Mouse (Mus musculus) limb, embryonic 14.5 days (tissue): Measurements from ENCODE around the gene Acadvl. TPM values are rescaled to one million over a fixed set of nuclear protein-coding genes. Genes with fewer than 3 reads are reported as not detected.

Experiments used
- ATAC-seq: fragments of 200-750 bp; cut with Nextera tagmentation; 2 replicates; pipeline ENCODE4 v1.8.0; 2017; ENCODE audit warnings: low read depth, moderate number of reproducible peaks, moderate TSS enrichment; ENCODE audit not compliant: low FRiP score
- DNase-seq: peaks from one replicate; pipeline ENCODE4 v3.0.0-alpha.2; 2015; ENCODE audit warnings: low spot score
- H3K27ac ChIP-seq: fragments of 300-500 bp; sonication (generic); replicated peaks from 2 replicates; pipeline ENCODE4 v1.5.1; 2014; ENCODE audit warnings: low read depth, mild to moderate bottlenecking, low read length, moderate library complexity, mixed read lengths
- H3K27me3 ChIP-seq: fragments of 300-500 bp; sonication (generic); 2 replicates; pipeline ENCODE4 v1.6.1; 2014; ENCODE audit warnings: low read length, mixed read lengths; ENCODE audit not compliant: control insufficient read depth, insufficient read depth
- H3K36me3 ChIP-seq: fragments of 300-500 bp; sonication (generic); 2 replicates; pipeline ENCODE4 v1.6.1; 2014; ENCODE audit warnings: mild to moderate bottlenecking, low read length, moderate library complexity, mixed read lengths; ENCODE audit not compliant: control insufficient read depth, insufficient read depth
- H3K4me1 ChIP-seq: fragments of 300-500 bp; sonication (generic); 2 replicates; pipeline ENCODE4 v1.6.1; 2014; ENCODE audit warnings: antibody characterized with exemption, low read length, mixed read lengths; ENCODE audit not compliant: control insufficient read depth, insufficient read depth
- H3K4me2 ChIP-seq: fragments of 300-500 bp; sonication (generic); replicated peaks from 2 replicates; pipeline ENCODE4 v1.6.1; 2014; ENCODE audit warnings: low read depth, mild to moderate bottlenecking, low read length, moderate library complexity; ENCODE audit not compliant: severe bottlenecking
- H3K4me3 ChIP-seq: fragments of 300-500 bp; sonication (generic); replicated peaks from 2 replicates; pipeline ENCODE4 v1.5.1; 2014; ENCODE audit warnings: low read length
- H3K9ac ChIP-seq: fragments of 300-500 bp; sonication (generic); 2 replicates; pipeline ENCODE4 v1.6.1; 2014; ENCODE audit warnings: mild to moderate bottlenecking, low read depth, low read length, moderate library complexity; ENCODE audit not compliant: severe bottlenecking
- H3K9me3 ChIP-seq: fragments of 300-500 bp; sonication (generic); 2 replicates; pipeline ENCODE4 v1.6.1; 2016; ENCODE audit warnings: low read length; ENCODE audit not compliant: control insufficient read depth
- POLR2A ChIP-seq: fragments of 200-500 bp; IDR thresholded peaks from 2 replicates; pipeline ENCODE4 v1.8.0; 2012; ENCODE audit warnings: inconsistent platforms, mild to moderate bottlenecking, moderate library complexity, borderline replicate concordance; ENCODE audit not compliant: insufficient read depth, insufficient read length; ENCODE audit errors: extremely low read depth
- WGBS: fragments of 180-500 bp; shearing (Covaris S2); extraction: QIAGEN DNeasy Blood & Tissue Kit; methylation state at CpG from one replicate; pipeline ENCODE4 v1.1.7; 2014; 5-methylcytosine and 5-hydroxymethylcytosine counted together
- polyA plus RNA-seq, 2 experiments: library from polyadenylated mRNA; depleted of rRNA in 1 of 2; stranded (reverse) in 1 of 2; unstranded in 1 of 2; fragments of >200 nt; fragmentation: Nextera tagmentation in 1 of 2; extraction: Ambion mirVana in 1 of 2; gene quantifications; 2 replicates each; pipeline versions ENCODE4 v1.2.1 to v1.2.3; 2012 to 2014

Gene Acadvl
- 52.9 and 55.4 TPM in 2 replicates for polyA plus RNA-seq (2012; rRNA removed)
- polyA plus RNA-seq (2014; fragmentation: Nextera tagmentation; extraction: Ambion mirVana) = 71.8 and 77.0 TPM in 2 replicates

DNA sequence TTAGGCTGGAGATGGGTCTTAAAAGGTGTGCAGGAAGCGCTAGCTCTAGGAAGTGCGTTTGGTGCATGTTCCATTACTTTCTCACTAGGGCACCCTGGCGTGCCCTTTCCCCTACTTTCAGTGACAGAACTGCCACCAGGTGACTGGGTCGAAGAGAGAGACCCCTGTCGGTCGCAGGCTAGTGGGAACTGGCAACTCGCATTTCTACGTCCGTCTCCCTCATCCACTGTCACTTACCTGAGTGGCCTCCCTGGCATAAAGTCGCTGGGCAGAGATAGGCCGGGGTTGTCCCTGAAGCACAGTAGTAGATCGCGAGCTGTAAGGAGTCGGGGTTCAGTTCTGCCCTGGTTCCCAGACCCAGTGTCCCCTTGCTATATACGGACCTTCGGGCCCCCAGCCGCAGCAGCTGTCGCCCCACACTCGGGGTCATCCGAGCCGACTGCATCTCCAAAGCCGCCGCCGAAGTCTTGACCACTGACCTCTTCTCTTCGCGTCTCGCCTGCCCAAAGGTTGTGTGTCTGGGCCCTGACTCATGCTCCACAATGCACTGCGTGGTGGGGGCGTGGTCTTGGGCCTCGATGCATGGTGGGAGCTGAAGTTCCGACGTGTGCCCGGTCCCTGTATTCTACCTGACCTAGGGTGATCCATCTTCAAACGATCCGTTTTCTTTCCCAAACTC lies at the start of gene Acadvl:
Gene Acadvl (minus strand): TSS at position 532 of the 679 bp plus-strand sequence.
- peak; percentile 78 for DNase-seq
- H3K27me3 ChIP-seq = no peaks in the 10 kb centered on the region
- H3K27ac ChIP-seq = peak within 1 kb of the TSS; percentile 53
- H3K36me3 ChIP-seq = peaks cover 39% of the 10 kb centered on the region
- TF ChIP-seq POLR2A = no peak
- WGBS = under 1% methylated on average over 34 of the region's 35 CpGs
- H3K9me3 ChIP-seq = no peaks in the 10 kb centered on the region
- ATAC-seq = peak; percentile 77
- H3K4me2 ChIP-seq = peak within 1 kb of the TSS; percentile 85
- H3K4me3 ChIP-seq = peak within 1 kb of the TSS; percentile 55
- peak within 1 kb of the TSS; percentile 71 for H3K9ac ChIP-seq
- H3K4me1 ChIP-seq = peaks cover 32% of the 10 kb centered on the region

DNA sequence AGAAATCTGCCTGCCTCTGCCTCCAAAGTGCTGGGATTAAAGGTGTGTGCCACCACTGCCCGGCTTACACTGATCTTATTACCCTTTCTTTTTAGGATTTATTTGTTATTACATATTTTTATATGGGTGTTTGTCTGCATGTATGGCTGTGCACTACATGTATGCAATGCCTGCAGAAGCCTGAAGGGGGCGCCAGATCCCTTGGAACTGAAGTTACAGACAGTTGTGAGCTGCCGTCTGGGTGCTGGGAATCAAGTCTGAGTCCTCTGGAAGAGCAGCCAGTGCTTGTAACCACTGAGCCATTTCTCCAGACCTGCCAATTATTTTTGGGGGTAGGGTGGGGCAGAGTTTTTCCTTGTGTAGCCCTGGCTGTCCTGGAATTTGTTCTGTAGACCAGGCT lies 47.8 kb upstream of the Acadvl start:
- WGBS = 71% methylated on average over 3 of the region's 3 CpGs

GRCm38 (mm10) chr11:70059930-70060329 lies 44.7 kb upstream of the Acadvl start:
- H3K4me2 ChIP-seq = no peak overlapping the region
- no peak overlapping the region for H3K4me3 ChIP-seq
- H3K36me3 ChIP-seq = no peaks in the 10 kb centered on the region
- no peaks in the 10 kb centered on the region for H3K9me3 ChIP-seq
- ATAC-seq = no peak
- no peak for DNase-seq
- no peaks in the 10 kb centered on the region for H3K4me1 ChIP-seq
- H3K27me3 ChIP-seq = no peaks in the 10 kb centered on the region
- no peak for TF ChIP-seq POLR2A
- H3K9ac ChIP-seq = no peak overlapping the region
- H3K27ac ChIP-seq = no peak overlapping the region
- whole genome bisulfite sequencing = 59% methylated on average over 6 of the region's 6 CpGs

More for the DNA sequence above, 47.8 kb upstream of the Acadvl start:
- H3K9me3 ChIP-seq = no peaks in the 10 kb centered on the region
- no peak overlapping the region for H3K9ac ChIP-seq
- DNase-seq (no peak), ATAC-seq (no peak)
- H3K27me3 ChIP-seq = no peaks in the 10 kb centered on the region
- no peaks in the 10 kb centered on the region for H3K36me3 ChIP-seq
- H3K4me2 ChIP-seq = no peak overlapping the region
- no peak for TF ChIP-seq POLR2A
- peaks cover 17% of the 10 kb centered on the region for H3K4me1 ChIP-seq
- no peak overlapping the region for H3K4me3 ChIP-seq
- no peak overlapping the region for H3K27ac ChIP-seq

- no peak for ATAC-seq
- no peak for TF ChIP-seq POLR2A
- WGBS = 82% methylated on average over 9 of the region's 9 CpGs
- H3K9me3 ChIP-seq = no peaks in the 10 kb centered on the region
- no peak for DNase-seq
- no peak overlapping the region for H3K27ac ChIP-seq
- no peak overlapping the region for H3K4me3 ChIP-seq
- H3K9ac ChIP-seq = no peak overlapping the region
- no peaks in the 10 kb centered on the region for H3K36me3 ChIP-seq
- no peak overlapping the region for H3K4me2 ChIP-seq
- no peaks in the 10 kb centered on the region for H3K4me1 ChIP-seq
- no peaks in the 10 kb centered on the region for H3K27me3 ChIP-seq
These were observed 42.6 kb upstream of the Acadvl start for GRCm38 (mm10) chr11:70057805-70058204.

DNA sequence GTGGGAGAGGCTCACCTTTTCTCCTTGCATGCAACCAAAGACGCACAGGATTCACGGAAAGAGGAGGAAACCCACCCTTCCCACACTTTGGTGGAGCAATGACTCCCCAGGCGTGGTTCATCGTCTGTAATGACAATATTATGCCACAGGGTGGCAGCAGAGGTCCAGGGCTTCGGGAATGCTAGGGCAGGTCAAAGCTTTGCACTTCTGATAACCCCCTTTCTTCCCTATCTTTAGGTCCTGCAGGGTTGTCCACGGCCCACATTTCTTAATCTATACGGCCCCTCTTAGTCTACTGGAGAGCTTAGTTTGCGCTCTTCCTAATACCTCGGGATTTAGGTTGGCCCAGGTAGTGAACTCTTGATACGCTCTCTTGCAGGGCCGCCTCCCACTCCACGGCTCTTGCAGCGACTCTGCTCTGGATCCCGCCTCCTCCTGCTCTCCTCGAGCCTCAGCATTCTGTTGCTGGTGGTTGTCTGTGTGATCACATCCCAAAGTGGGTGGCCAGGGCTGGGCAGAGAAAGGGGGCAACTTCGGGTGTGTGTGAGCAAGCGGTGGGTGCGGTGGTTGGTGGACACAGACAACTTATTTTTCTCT lies 40.5 kb upstream of the Acadvl start:
- DNase-seq = peak; percentile 58
- Histone ChIP-seq H3K9ac (no peak overlapping the region), H3K4me1 (no peaks in the 10 kb centered on the region), H3K27me3 (no peaks in the 10 kb centered on the region), H3K4me2 (peak overlapping the region; percentile 22), H3K9me3 (no peaks in the 10 kb centered on the region), H3K4me3 (no peak overlapping the region), H3K36me3 (no peaks in the 10 kb centered on the region), H3K27ac (no peak overlapping the region)
- 26% methylated on average over 17 of the region's 18 CpGs for WGBS
- TF ChIP-seq POLR2A = no peak
- ATAC-seq = peak; percentile 63
